Mouse (Mus musculus): ENCODE measurements around the gene Hhip. TPM values are rescaled to one million over a fixed set of nuclear protein-coding genes. Genes with fewer than 3 reads are reported as not detected.

Hhip gene
- polyA plus RNA-seq (2015; fragmentation: Nextera tagmentation; extraction: Ambion mirVana), result 1.3 and 3.6 TPM in 2 replicates

- no peak within 1 kb of the TSS for H3K27ac ChIP-seq (ENCODE audit: low read length)
- H3K4me3 ChIP-seq (ENCODE audit: low read depth, low read length), result peak within 1 kb of the TSS; percentile 59
- H3K4me2 ChIP-seq (ENCODE audit: low read length), result peak within 1 kb of the TSS; percentile 97
- H3K9ac ChIP-seq (ENCODE audit: low read depth, low read length), result peak within 1 kb of the TSS; percentile 62
- no peaks in the 10 kb centered on the region for H3K36me3 ChIP-seq (ENCODE audit: control insufficient read depth, insufficient read depth, low read length)
- peak; percentile 85 for ATAC-seq
- H3K4me1 ChIP-seq (ENCODE audit: control insufficient read depth, insufficient read depth, low read length), result peaks cover 19% of the 10 kb centered on the region
- under 1% methylated on average over 36 of the region's 56 CpGs for WGBS
- H3K27me3 ChIP-seq (ENCODE audit: control insufficient read depth, insufficient read depth, low read depth, low read length), result peaks cover 25% of the 10 kb centered on the region
- 0 out of 2 replicates have a peak, but pooled peaks cover 3% of the 10 kb centered on the region for H3K9me3 ChIP-seq (replicated peaks; ENCODE audit: control insufficient read depth, low read length, poor library complexity, severe bottlenecking)
Observed at GRCm38 (mm10) chr8:80057198-80058174, at the start of gene Hhip. Hhip (minus strand) TSS chr8:80058006.

GRCm38 (mm10) chr8:80087021-80087420 lies 29.2 kb upstream of the Hhip start:
- no peak for ATAC-seq
- WGBS, result 86% methylated on average over 2 of the region's 2 CpGs
- H3K36me3 ChIP-seq (ENCODE audit: control insufficient read depth, insufficient read depth, low read length), result no peaks in the 10 kb centered on the region
- H3K27ac ChIP-seq (ENCODE audit: low read length), result no peak overlapping the region
- no peak overlapping the region for H3K4me2 ChIP-seq (ENCODE audit: low read length)
- no peak overlapping the region for H3K4me3 ChIP-seq (ENCODE audit: low read depth, low read length)
- no peak overlapping the region for H3K9ac ChIP-seq (ENCODE audit: low read depth, low read length)
- no peaks in the 10 kb centered on the region for H3K27me3 ChIP-seq (ENCODE audit: control insufficient read depth, insufficient read depth, low read depth, low read length)
- no peaks in the 10 kb centered on the region for H3K9me3 ChIP-seq (replicated peaks; ENCODE audit: control insufficient read depth, low read length, poor library complexity, severe bottlenecking)
- no peaks in the 10 kb centered on the region for H3K4me1 ChIP-seq (ENCODE audit: control insufficient read depth, insufficient read depth, low read length)

- Histone ChIP-seq H3K9me3 (replicated peaks; ENCODE audit: control insufficient read depth, low read length, poor library complexity, severe bottlenecking) (0 out of 2 replicates have a peak, but pooled peaks cover 3% of the 10 kb centered on the region), H3K27me3 (ENCODE audit: control insufficient read depth, insufficient read depth, low read depth, low read length) (peaks cover 22% of the 10 kb centered on the region), H3K4me1 (ENCODE audit: control insufficient read depth, insufficient read depth, low read length) (peaks cover 19% of the 10 kb centered on the region), H3K4me2 (ENCODE audit: low read length) (peak overlapping the region; percentile 97), H3K27ac (ENCODE audit: low read length) (no peak overlapping the region), H3K4me3 (ENCODE audit: low read depth, low read length) (peak overlapping the region; percentile 59), H3K9ac (ENCODE audit: low read depth, low read length) (peak overlapping the region; percentile 62), H3K36me3 (ENCODE audit: control insufficient read depth, insufficient read depth, low read length) (no peaks in the 10 kb centered on the region)
- peak; percentile 66 for ATAC-seq
- WGBS, result 1% methylated on average over 7 of the region's 12 CpGs
Observed at GRCm38 (mm10) chr8:80058193-80058592, 387 bp upstream of the Hhip start.

GRCm38 (mm10) chr8:80056331-80057070 lies 1.3 kb downstream of the Hhip start:
- ATAC-seq, result no peak

GRCm38 (mm10) chr8:80055777-80056176 lies 2.0 kb downstream of the Hhip start:
- H3K4me3 ChIP-seq (ENCODE audit: low read depth, low read length), result peak overlapping the region; percentile 18
- peak overlapping the region; percentile 25; the same call in 1 of the 2 replicates for H3K9ac ChIP-seq (ENCODE audit: low read depth, low read length)
- WGBS, result 3% methylated on average over 10 of the region's 10 CpGs
- H3K9me3 ChIP-seq (replicated peaks; ENCODE audit: control insufficient read depth, low read length, poor library complexity, severe bottlenecking), result 0 out of 2 replicates have a peak, but pooled peaks cover 3% of the 10 kb centered on the region
- H3K27me3 ChIP-seq (ENCODE audit: control insufficient read depth, insufficient read depth, low read depth, low read length), result peaks cover 32% of the 10 kb centered on the region
- no peaks in the 10 kb centered on the region for H3K36me3 ChIP-seq (ENCODE audit: control insufficient read depth, insufficient read depth, low read length)
- H3K4me1 ChIP-seq (ENCODE audit: control insufficient read depth, insufficient read depth, low read length), result peaks cover 19% of the 10 kb centered on the region
- H3K4me2 ChIP-seq (ENCODE audit: low read length), result peak overlapping the region; percentile 97
- 0 out of 2 replicates have a peak, but pooled peaks have one; percentile 13 for ATAC-seq
- H3K27ac ChIP-seq (ENCODE audit: low read length), result no peak overlapping the region

More at GRCm38 (mm10) chr8:80056331-80057070, 1.3 kb downstream of the Hhip start:
- 0 out of 2 replicates have a peak, but pooled peaks cover 3% of the 10 kb centered on the region for H3K9me3 ChIP-seq (replicated peaks; ENCODE audit: control insufficient read depth, low read length, poor library complexity, severe bottlenecking)
- peaks cover 27% of the 10 kb centered on the region for H3K27me3 ChIP-seq (ENCODE audit: control insufficient read depth, insufficient read depth, low read depth, low read length)
- H3K4me1 ChIP-seq (ENCODE audit: control insufficient read depth, insufficient read depth, low read length), result peaks cover 19% of the 10 kb centered on the region
- H3K4me2 ChIP-seq (ENCODE audit: low read length), result peak overlapping the region; percentile 97
- no peak overlapping the region for H3K27ac ChIP-seq (ENCODE audit: low read length)
- H3K9ac ChIP-seq (ENCODE audit: low read depth, low read length), result no peak overlapping the region; the same call in 1 of the 2 replicates
- WGBS, result 4% methylated on average over 13 of the region's 13 CpGs
- peak overlapping the region; percentile 59 for H3K4me3 ChIP-seq (ENCODE audit: low read depth, low read length)
- no peaks in the 10 kb centered on the region for H3K36me3 ChIP-seq (ENCODE audit: control insufficient read depth, insufficient read depth, low read length)

GRCm38 (mm10) chr8:80055094-80055493 lies 2.7 kb downstream of the Hhip start:
- Histone ChIP-seq H3K27ac (ENCODE audit: low read length) (no peak overlapping the region), H3K4me3 (ENCODE audit: low read depth, low read length) (peak overlapping the region; percentile 18; the same call in 1 of the 2 replicates), H3K9me3 (replicated peaks; ENCODE audit: control insufficient read depth, low read length, poor library complexity, severe bottlenecking) (no peaks in the 10 kb centered on the region), H3K4me2 (ENCODE audit: low read length) (peak overlapping the region; percentile 97), H3K9ac (ENCODE audit: low read depth, low read length) (no peak overlapping the region), H3K27me3 (ENCODE audit: control insufficient read depth, insufficient read depth, low read depth, low read length) (peaks cover 33% of the 10 kb centered on the region), H3K36me3 (ENCODE audit: control insufficient read depth, insufficient read depth, low read length) (no peaks in the 10 kb centered on the region), H3K4me1 (ENCODE audit: control insufficient read depth, insufficient read depth, low read length) (peaks cover 19% of the 10 kb centered on the region)
- WGBS, result 34% methylated on average over 6 of the region's 6 CpGs
- no peak for ATAC-seq

GRCm38 (mm10) chr8:80054216-80054615 lies 3.6 kb downstream of the Hhip start:
- ATAC-seq, result no peak
- peaks cover 34% of the 10 kb centered on the region for H3K27me3 ChIP-seq (ENCODE audit: control insufficient read depth, insufficient read depth, low read depth, low read length)

GRCm38 (mm10) chr8:80052838-80053237 lies 5.0 kb downstream of the Hhip start:
- WGBS, result 84% methylated on average over 1 of the region's 1 CpGs
- Histone ChIP-seq H3K4me1 (ENCODE audit: control insufficient read depth, insufficient read depth, low read length) (peaks cover 19% of the 10 kb centered on the region), H3K4me3 (ENCODE audit: low read depth, low read length) (no peak overlapping the region), H3K9me3 (replicated peaks; ENCODE audit: control insufficient read depth, low read length, poor library complexity, severe bottlenecking) (no peaks in the 10 kb centered on the region), H3K9ac (ENCODE audit: low read depth, low read length) (no peak overlapping the region), H3K27ac (ENCODE audit: low read length) (no peak overlapping the region), H3K36me3 (ENCODE audit: control insufficient read depth, insufficient read depth, low read length) (no peaks in the 10 kb centered on the region), H3K4me2 (ENCODE audit: low read length) (no peak overlapping the region), H3K27me3 (ENCODE audit: control insufficient read depth, insufficient read depth, low read depth, low read length) (peaks cover 37% of the 10 kb centered on the region)
- no peak for ATAC-seq

More at GRCm38 (mm10) chr8:80054216-80054615, 3.6 kb downstream of the Hhip start:
- H3K9ac ChIP-seq (ENCODE audit: low read depth, low read length), result no peak overlapping the region
- peaks cover 19% of the 10 kb centered on the region for H3K4me1 ChIP-seq (ENCODE audit: control insufficient read depth, insufficient read depth, low read length)
- 5% methylated on average over 4 of the region's 4 CpGs for WGBS
- H3K36me3 ChIP-seq (ENCODE audit: control insufficient read depth, insufficient read depth, low read length), result no peaks in the 10 kb centered on the region
- no peak overlapping the region for H3K4me2 ChIP-seq (ENCODE audit: low read length)
- H3K4me3 ChIP-seq (ENCODE audit: low read depth, low read length), result no peak overlapping the region
- no peak overlapping the region for H3K27ac ChIP-seq (ENCODE audit: low read length)
- H3K9me3 ChIP-seq (replicated peaks; ENCODE audit: control insufficient read depth, low read length, poor library complexity, severe bottlenecking), result no peaks in the 10 kb centered on the region
